Mouse (Mus musculus): ENCODE results near the gene 6030445D17Rik. TPM values are rescaled to one million over a fixed set of nuclear protein-coding genes. Genes with fewer than 3 reads are reported as not detected.

Gene 6030445D17Rik
- polyA plus RNA-seq, 1 experiment from 2014 or later, result 0.15 TPM

GRCm38 (mm10) chr4:136505426-136506215 is 43.6 kb downstream of the 6030445D17Rik start:
- ATAC-seq (replicated peaks), result no peak
- Histone ChIP-seq H3K27ac (no peak overlapping the region), H3K4me1 (0 out of 2 replicates have a peak, but pooled peaks cover 4% of the 10 kb centered on the region), H3K27me3 (replicated peaks) (no peaks in the 10 kb centered on the region), H3K4me3 (no peak overlapping the region), H3K4me2 (no peak overlapping the region), H3K9me3 (no peaks in the 10 kb centered on the region), H3K36me3 (replicated peaks) (no peaks in the 10 kb centered on the region), H3K9ac (no peak overlapping the region)
- 66% methylated on average over 2 of the region's 2 CpGs for WGBS

GRCm38 (mm10) chr4:136509857-136510256 is 47.8 kb downstream of the 6030445D17Rik start:
- whole genome bisulfite sequencing, result 98% methylated on average over 1 of the region's 1 CpGs
- Histone ChIP-seq H3K9me3 (no peaks in the 10 kb centered on the region), H3K27me3 (replicated peaks) (no peaks in the 10 kb centered on the region), H3K4me1 (peaks cover 3% of the 10 kb centered on the region; the same call in 1 of the 2 replicates), H3K4me2 (no peak overlapping the region), H3K4me3 (no peak overlapping the region), H3K36me3 (replicated peaks) (no peaks in the 10 kb centered on the region), H3K9ac (no peak overlapping the region), H3K27ac (no peak overlapping the region)
- no peak for ATAC-seq (replicated peaks)

GRCm38 (mm10) chr4:136511708-136512107 is 49.7 kb downstream of the 6030445D17Rik start:
- no peaks in the 10 kb centered on the region for H3K9me3 ChIP-seq
- no peak overlapping the region for H3K4me3 ChIP-seq
- H3K9ac ChIP-seq, result no peak overlapping the region
- H3K27me3 ChIP-seq (replicated peaks), result no peaks in the 10 kb centered on the region
- no peaks in the 10 kb centered on the region for H3K36me3 ChIP-seq (replicated peaks)
- whole genome bisulfite sequencing, result 47% methylated on average over 4 of the region's 4 CpGs
- no peak for ATAC-seq (replicated peaks)
- H3K4me2 ChIP-seq, result no peak overlapping the region
- H3K27ac ChIP-seq, result no peak overlapping the region
- peaks cover 3% of the 10 kb centered on the region; the same call in 1 of the 2 replicates for H3K4me1 ChIP-seq

- no peaks in the 10 kb centered on the region for H3K9me3 ChIP-seq
- peaks cover 3% of the 10 kb centered on the region; the same call in 1 of the 2 replicates for H3K4me1 ChIP-seq
- H3K36me3 ChIP-seq (replicated peaks), result no peaks in the 10 kb centered on the region
- H3K27me3 ChIP-seq (replicated peaks), result no peaks in the 10 kb centered on the region
- H3K4me3 ChIP-seq, result no peak overlapping the region
- ATAC-seq (replicated peaks), result no peak
- H3K27ac ChIP-seq, result no peak overlapping the region
- H3K4me2 ChIP-seq, result no peak overlapping the region
- H3K9ac ChIP-seq, result no peak overlapping the region
These were observed 50.9 kb downstream of the 6030445D17Rik start for GRCm38 (mm10) chr4:136512905-136513304.

Other genes with a start within 250 kb of the 6030445D17Rik start
- gene Tcea3, start 214.5 kb upstream of the 6030445D17Rik start, polyA plus RNA-seq (2015; fragmentation: Nextera tagmentation; extraction: Ambion mirVana), result 1.4 and 1.8 TPM in 2 replicates
- gene Zfp46, start 177.6 kb upstream of the 6030445D17Rik start, polyA plus RNA-seq (2015; fragmentation: Nextera tagmentation; extraction: Ambion mirVana), result 42.8 and 43.2 TPM in 2 replicates
- 226 and 237 TPM in 2 replicates for gene Hnrnpr, start 151.3 kb upstream of the 6030445D17Rik start, polyA plus RNA-seq (2015; fragmentation: Nextera tagmentation; extraction: Ambion mirVana)
- gene Htr1d, start 38.7 kb upstream of the 6030445D17Rik start, polyA plus RNA-seq (2015; fragmentation: Nextera tagmentation; extraction: Ambion mirVana), result 1.4 and 1.9 TPM in 2 replicates
- 52.0 and 57.7 TPM in 2 replicates for gene Luzp1, start 7.5 kb downstream of the 6030445D17Rik start, polyA plus RNA-seq (2015; fragmentation: Nextera tagmentation; extraction: Ambion mirVana)
- gene Kdm1a, start 140.5 kb downstream of the 6030445D17Rik start, polyA plus RNA-seq (2015; fragmentation: Nextera tagmentation; extraction: Ambion mirVana), result 69.9 and 70.7 TPM in 2 replicates
- not detected in 2 replicates for gene Tex46, start 148.2 kb downstream of the 6030445D17Rik start, polyA plus RNA-seq (2015; fragmentation: Nextera tagmentation; extraction: Ambion mirVana)
- gene Lactbl1, start 160.4 kb downstream of the 6030445D17Rik start, polyA plus RNA-seq (2015; fragmentation: Nextera tagmentation; extraction: Ambion mirVana), result 0.10 and 0.11 TPM in 2 replicates

All from midbrain, embryonic 15.5 days (tissue).